Mouse (Mus musculus): Measurements from ENCODE around the gene 4930402K13Rik. TPM values are rescaled to one million over a fixed set of nuclear protein-coding genes. Genes with fewer than 3 reads are reported as not detected.
"Not testable (repeated sequence)": the region's sequence is repeated elsewhere in the genome, so short reads cannot be mapped to it uniquely, and the experiment has no call there.

4930402K13Rik gene
- polyA plus RNA-seq (2012): not detected in 2 replicates

DNA sequence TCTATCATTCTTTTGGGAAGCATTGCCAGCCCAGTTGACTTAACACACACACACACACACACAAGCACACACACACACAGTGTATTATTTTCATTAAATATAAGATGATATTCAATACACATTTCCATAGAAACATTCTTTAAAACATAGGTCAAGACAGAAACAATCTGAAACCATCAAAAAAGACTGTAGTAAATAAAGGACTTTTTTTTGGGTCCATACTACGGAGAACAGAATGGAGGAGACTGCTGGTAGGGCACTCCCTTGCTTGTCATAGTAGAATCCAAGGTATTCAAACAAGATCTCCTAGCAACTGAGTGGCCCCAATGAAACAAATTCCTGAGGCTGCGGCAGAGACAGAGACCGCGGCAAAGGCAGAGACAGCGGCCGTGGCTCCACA is at the start of gene 4930402K13Rik:
Gene 4930402K13Rik (plus strand): TSS at position 301 of the 400 bp plus-strand sequence.
- no peak for TF ChIP-seq GATA1 (IDR thresholded peaks at IDR 0.05; ENCODE audit: low read length)

DNA sequence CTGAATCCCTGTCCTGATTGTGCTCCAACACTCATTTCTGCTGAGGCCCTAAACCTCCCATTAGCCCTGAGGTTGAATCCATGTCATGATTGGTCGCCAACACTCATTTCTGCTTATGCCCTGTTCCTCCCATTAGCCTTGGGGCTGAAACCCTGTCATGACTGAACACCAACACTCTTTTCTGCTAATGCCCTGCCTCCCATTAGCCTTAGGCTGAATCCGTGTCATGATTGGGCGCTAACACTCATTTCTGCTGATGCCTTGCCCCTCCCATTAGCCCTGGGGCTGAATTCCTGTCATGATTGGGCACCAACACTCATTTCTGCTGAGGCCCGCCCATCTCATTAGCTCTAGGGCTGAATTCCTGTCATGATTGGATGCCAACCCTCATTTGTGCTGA is 42.3 kb upstream of the 4930402K13Rik start:
- TF ChIP-seq GATA1 (IDR thresholded peaks at IDR 0.05; ENCODE audit: low read length): no peak

DNA sequence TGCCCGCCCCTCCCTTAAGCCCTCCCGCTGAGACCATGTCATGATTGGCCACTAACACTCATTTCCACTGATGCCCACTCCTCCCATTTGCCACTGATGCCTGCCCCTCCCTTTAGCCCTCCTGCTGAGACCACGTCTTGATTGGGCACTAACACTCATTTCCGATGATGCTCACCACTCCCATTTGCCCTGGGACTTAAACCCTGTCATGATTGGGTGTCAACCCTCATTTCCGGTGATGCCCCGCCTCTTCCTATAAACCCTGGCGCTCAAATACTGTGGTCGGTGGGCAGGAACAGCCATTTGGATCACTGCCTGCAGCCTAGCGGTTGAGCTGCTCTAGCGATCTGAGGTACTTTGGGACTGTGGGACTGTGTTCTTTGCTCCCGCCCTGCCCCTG is 41.6 kb upstream of the 4930402K13Rik start, which contains the start of gene Fthl17f:
Gene Fthl17f (plus strand): TSS at position 301 of the 400 bp plus-strand sequence.
- not testable (repeated sequence) for TF ChIP-seq GATA1 (IDR thresholded peaks at IDR 0.05; ENCODE audit: low read length)

DNA sequence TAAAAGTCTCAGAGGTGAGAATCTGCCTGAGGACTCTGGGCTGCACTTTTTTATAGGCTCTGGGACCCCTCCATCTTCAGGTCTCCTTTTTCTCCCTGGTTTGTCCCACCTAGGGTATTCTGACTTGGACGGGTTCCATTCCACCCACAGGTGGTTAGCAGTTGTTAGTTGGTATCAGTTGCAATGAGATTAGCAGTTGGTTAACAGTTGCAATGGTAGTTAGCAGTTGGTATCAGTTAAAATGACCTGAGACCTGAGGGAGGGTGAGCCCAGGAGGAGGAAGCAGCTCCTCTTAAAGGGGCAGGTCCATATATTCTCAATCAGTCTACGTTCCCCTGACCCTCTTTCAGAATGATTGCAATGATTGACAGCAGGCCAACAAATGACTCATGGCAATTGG is 6.0 kb downstream of the 4930402K13Rik start:
- no peak for TF ChIP-seq GATA1 (IDR thresholded peaks at IDR 0.05; ENCODE audit: low read length)

DNA sequence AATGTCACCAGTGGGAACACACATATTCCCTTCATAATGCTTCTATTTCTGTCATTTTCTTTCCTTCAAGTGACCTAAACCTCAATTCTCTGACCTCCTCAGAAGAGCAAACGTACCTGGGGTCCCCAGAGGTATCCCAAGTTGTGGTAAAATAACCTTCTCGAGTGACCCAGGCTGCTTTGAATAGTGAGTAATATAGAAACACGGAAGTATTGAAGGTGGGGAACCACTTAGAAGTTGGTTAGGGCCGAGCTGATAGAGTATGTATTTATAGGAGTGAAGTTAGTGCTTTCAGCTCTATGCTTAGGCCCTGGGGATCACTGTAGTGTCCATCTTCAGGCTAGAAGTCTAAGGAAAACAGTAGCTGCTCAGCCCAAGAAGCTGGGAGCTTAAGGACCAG is 20.6 kb downstream of the 4930402K13Rik start:
- TF ChIP-seq GATA1 (IDR thresholded peaks at IDR 0.05; ENCODE audit: low read length): no peak

DNA sequence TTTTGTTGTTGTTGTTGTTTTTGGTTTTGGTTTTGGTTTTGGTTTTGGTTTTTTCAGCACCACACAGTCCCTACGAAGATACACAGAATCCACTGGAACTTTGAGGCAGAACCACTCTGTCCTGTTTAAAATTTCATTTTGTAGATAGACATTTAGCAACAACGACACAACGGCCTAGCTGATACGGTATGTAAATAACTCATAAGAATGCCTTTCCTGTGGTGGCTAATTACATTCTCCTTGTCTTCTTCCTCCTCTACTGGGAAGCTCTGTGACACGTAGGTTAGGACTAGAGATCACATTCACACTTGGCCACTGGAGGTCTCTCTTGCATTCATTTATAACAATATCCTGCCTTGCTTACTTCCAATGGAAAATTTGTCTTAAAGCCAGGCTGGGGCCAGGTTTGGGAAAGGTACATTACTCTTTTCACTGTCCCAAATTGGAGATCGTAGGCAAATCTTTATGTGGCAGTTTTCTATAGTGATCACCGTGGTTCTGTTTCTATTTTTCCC is 24.0 kb downstream of the 4930402K13Rik start:
- TF ChIP-seq GATA1 (IDR thresholded peaks at IDR 0.05; ENCODE audit: low read length): no peak

DNA sequence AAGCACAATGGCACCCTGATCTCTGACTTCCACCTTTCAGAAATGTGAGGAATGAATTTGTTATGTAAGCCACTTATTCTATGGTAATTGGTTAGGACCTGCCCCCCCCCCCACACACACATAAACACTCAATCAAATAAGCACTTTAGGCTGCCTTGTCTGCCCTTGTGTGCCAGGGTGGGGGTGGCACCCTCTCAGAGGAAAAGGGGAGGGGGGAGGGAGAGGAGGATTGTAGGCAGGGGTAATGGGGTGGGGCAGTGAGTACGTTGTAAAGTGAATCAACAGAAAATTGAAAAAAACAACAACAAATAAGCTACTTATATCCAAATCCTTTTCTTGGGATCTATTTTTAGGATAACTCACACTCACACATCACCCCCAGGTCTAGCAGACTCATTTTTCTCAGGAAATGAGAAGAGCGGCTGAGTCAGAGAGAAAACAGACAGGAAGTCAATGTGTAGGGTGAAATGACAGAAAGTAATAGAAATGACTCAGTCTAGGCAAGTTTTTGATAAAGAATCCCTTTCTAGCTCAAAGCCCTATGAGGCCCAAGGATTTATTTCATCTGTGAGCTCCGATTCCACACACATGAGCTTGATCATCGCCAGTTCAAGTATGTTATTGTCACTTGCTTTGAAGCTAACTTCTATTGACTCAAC is 35.1 kb downstream of the 4930402K13Rik start:
- TF ChIP-seq GATA1 (IDR thresholded peaks at IDR 0.05; ENCODE audit: low read length): no peak

DNA sequence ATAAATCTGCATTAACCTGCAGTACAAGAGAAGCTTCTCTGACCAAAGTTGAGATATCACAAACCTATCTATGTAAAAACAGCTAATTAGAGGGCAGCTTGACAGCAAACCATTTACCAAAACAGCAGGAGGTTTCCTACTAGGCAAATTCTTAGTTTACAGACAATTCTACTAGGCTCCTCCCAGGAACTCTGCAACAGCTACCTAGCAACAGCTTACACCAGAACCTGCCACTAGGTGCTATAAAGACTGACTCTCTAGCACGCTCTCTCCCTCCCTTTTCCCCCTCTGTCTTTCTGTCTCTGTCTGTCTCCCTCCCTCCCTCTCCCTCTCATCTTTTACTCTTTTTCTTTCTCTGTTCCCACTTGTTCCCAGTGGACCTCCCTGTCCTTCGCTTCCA is 38.3 kb downstream of the 4930402K13Rik start:
- TF ChIP-seq GATA1 (IDR thresholded peaks at IDR 0.05; ENCODE audit: low read length): no peak

Other genes starting within 250 kb of the 4930402K13Rik start
- gene Gm5751, start 230.3 kb upstream of the 4930402K13Rik start, polyA plus RNA-seq (2012): 0.22 and 0.23 TPM in 2 replicates
- 0.31 and 0.57 TPM in 2 replicates for gene B630019K06Rik, start 212.2 kb upstream of the 4930402K13Rik start, polyA plus RNA-seq (2012)
- gene Fthl17b, start 141.6 kb upstream of the 4930402K13Rik start, polyA plus RNA-seq (2012): not detected in 2 replicates
- not detected in 2 replicates for gene Fthl17c, start 128.0 kb upstream of the 4930402K13Rik start, polyA plus RNA-seq (2012)
- not detected in 2 replicates for gene Fthl17d, start 117.8 kb upstream of the 4930402K13Rik start, polyA plus RNA-seq (2012)
- gene Fthl17e, start 71.1 kb upstream of the 4930402K13Rik start, polyA plus RNA-seq (2012): not detected in 2 replicates
- not detected in 2 replicates for gene Fthl17f, start 41.5 kb upstream of the 4930402K13Rik start, polyA plus RNA-seq (2012)
- gene Lancl3, start 95.3 kb downstream of the 4930402K13Rik start, polyA plus RNA-seq (2012): not detected in 2 replicates
- not detected in 2 replicates for gene Gm14862, start 152.3 kb downstream of the 4930402K13Rik start, polyA plus RNA-seq (2012)
- gene Xk, start 168.2 kb downstream of the 4930402K13Rik start, polyA plus RNA-seq (2012): 24.2 TPM in 2 replicates
- gene H2al1m, start 179.2 kb downstream of the 4930402K13Rik start, polyA plus RNA-seq (2012): 0.30 TPM in 1 of 2 replicates, not detected in the other
- not detected in 2 replicates for gene H2al1k, start 246.1 kb downstream of the 4930402K13Rik start, polyA plus RNA-seq (2012)